Mouse (Mus musculus): ENCODE data around the gene Plxnb2.

Plxnb2 gene

DNA sequence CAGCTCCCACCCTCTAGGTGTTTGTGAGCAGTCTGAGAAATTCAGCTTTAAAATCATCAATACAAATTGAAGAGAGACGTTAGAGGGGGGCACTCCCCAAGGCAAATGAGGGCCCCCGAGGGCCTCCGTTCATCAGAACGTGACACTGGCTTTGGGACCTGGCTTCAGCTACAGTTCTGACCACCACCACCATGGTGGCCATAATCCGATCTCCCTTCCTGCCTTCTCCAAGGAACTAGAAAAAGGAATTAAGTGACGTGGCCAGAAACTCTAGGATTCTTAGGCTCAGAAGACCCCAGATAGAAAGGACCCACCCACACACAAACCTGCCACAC is 991 bp downstream of the Plxnb2 start:
- no peak for DNase-seq (ENCODE audit: low spot score)

DNA sequence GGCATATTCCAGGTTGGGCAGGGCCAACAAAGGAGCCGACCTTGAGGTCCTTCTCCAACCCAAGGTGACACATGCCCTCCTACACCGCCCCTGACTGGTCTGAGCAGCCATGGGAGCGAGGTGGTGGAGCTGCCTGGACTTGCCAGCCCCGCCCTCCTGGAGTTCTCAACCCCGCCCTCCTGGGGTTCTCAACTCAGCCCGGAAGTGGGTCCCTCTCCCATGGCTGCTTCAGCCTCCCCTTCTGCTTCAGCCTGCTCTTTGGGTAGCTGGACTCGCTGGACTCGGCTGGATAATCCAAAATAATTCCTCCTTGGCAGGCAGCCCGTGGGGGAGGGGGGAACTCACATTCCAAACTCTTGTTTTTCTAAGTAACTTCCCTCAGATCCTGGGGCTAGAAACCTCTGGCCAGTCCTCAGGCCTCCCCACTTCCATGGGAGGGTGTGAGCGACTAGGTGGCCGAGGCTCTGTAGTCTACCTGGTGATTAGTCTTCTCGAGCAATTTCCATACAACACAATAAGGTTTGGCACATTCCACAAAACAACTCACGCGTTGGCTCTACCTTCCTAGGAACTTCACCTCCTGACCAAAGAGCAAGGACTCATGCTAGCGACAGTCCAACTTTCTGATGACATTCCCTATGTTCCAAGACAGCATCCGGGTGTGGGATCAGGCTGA is 1.5 kb downstream of the Plxnb2 start:
- DNase-seq (ENCODE audit: low spot score) = peak; percentile 50

DNA sequence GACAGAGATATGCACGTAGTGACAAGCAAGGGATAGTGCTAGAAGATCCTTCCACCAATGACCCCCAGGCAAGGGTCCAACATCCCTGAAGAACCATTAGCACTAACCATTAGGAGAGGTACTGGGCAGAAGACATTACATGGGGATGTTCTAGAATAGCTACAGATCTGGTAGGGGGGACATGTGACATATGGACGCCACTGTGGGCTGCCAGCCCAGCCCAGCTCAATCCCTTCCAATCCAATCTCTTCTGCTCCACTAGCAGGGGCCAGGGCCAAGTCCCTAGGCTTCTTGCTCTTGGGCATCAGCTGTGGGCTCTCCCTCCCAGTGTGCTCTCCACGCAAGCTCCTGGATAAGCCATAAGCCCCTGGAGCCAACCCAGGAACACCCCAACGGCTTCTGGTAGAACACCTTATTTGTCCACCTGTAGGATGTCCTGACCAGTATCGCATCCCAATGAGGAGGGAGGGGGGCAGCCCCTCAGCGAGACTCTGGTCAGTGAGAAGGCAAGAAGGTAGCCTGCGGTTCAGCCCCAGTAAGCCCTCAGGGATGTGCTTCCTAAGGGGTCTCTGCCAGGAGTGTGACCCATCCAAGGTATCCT is 2.2 kb downstream of the Plxnb2 start:
- DNase-seq (ENCODE audit: low spot score) = no peak

DNA sequence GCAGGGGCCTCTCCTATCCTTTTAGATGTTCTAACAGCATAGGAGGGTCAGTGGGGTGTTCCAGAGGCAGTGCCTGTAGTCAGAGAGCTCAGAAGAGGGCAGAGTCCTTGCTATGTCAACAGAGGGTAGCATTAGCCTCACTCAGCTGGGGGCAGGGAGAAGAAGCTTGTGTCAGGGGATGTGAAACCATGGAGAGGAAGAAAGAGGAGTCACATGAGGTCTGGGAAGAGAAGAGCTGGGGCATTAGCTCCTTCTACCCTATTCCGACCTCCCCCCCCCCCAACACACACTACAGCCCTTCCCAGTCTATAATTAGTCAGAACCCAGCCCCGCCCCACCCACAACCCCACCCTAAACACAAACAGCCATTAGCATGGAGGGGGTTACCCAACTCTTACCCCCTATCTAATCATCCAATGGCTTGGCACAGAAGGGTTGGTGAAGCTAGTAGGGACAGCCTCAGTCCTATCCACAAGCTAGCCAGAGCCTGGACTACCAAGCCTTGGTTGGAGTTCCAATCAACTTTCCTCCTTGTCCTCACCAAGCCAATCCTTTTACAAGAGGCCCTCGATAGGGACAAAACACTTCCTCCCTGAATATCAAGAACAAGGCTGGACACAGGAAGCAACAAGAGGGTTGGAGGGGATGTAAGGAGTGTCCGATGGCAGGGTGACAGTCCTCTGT is 2.9 kb downstream of the Plxnb2 start:
- no peak for DNase-seq (ENCODE audit: low spot score)

DNA sequence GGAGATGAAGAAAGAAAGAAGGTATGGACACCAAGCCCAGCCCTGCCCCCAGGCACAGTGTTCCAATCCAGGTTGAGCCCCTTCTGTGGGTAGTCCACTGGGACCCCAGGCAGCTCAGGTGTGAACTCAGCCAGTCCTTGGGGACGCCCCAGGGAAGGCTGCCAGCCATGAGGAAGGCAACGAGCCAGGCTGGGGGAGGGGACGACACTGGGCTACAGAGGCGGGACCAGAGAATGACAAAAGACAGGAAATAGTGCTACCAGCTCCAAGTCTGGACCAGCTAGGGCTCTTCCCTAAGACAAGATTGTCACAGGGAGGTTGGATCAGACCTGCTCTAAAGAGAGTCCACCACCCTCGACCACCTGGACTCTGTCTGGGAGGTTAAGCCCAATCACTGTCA is 3.5 kb downstream of the Plxnb2 start:
- peak; percentile 82 for DNase-seq (ENCODE audit: low spot score)

DNA sequence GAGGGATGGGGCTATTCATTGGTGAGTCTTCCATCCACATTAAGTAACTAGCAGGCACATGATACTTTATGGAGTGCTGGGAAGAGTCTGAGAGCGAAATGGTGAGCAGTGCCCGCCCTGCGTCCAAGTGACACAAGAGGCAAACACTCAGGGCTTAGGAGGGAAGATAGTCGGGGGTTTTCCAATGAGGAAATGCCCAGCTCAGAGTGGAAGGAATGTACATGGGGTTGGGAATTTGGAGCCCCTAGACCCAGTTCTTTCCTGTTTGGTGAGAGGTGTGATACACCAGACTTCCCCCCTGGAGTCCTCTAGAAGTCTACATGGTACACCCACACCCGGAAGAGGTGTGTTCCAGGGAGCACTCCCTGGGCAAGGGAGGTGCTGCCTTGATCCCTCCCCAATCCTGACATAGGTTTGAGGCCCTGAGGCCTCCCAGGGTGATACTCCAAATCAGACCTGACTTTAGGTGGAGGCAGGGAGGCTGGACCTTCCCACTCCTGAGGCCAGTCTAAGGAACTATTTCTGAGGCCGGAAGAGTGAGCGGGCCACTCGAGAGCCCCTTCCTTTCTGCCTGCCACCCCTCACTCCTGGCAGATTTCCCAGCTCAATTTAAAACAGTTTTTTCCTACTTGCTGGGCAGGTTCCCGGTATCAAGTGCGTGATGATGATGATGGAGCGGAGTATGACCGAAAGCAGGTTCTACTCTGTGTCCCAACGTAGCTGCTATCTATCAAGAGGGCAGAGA is 5.0 kb downstream of the Plxnb2 start:
- no peak for DNase-seq (ENCODE audit: low spot score)

DNA sequence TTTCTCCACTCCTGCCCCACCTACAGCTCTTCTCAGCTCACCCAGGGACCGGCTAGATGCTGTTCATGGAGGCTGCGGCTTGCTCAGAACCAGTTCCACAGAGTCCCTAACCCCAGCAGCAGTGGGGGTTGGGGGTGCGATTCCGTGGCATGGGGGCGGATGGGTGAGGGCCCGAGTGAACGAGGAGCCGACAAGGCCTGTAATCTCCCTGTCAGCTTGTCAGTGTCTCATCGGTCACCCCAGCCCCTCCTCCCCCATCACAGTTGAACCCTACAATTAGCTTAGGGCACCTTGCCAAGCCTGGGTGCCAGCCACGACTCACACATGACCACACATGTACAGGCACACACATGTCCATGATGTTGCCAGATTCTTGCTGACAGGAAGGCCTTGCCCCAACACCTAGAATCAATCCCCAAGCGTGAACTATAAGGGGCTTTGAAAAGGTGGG is 5.7 kb downstream of the Plxnb2 start:
- DNase-seq (ENCODE audit: low spot score) = no peak

DNA sequence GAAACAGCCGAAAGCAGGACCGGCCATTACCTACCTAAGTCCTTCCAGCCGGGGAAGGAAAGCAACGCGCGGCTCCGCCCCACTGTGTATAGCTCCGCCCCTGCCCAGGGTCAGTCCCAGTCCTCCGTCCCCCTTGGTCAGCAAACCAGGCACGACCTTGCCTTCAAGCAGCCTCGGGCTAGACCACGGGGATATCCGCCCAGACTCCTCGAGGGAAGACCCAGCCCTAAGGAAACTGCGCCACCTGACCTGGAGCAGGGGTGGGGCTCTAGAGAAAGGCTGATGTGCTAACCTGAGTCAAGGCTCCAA is 6.7 kb downstream of the Plxnb2 start:
- no peak for DNase-seq (ENCODE audit: low spot score)

DNA sequence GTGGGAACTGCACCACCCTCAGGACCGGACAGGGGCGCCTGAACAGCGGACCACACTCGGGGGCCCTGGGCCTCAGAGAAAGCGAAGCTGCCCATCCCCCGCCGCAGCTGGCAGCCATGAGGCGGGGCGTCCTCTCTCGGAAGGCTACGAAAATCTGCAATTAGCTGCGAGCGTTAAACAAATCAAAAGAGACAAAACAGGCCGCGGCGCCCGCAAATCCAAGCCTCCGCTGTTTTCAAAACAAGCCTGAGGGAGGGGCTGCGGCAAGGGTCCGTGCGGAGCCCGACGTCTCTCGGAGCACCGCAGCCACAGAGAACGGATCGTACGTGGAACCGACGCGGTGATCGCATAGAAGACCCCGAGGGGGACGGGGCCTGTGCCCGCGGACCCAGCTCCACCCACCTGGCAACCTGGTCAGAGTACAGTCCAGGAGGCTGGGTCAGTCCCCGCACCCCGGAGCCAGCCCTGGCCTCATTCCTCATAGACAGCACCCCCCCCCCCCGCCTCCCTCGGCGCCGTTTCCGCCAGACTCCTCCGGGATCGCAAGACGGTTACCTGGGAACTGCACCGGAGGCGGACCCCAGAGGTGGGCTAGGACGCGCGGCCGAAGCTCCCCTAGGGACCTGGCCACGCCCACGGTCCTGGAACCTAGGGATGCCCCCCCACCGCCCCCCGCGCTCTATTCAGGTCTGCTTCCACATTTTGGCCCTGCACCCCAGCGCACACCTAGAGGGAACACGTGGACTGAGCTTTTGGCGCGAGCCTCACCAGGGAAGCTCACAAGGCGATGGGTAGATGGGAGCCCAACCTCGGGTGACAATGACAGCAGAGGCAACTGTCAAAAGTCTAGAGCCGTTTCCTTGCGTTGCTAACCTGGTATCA is 7.3 kb downstream of the Plxnb2 start:
- peak; percentile 37 for DNase-seq (ENCODE audit: low spot score)

DNA sequence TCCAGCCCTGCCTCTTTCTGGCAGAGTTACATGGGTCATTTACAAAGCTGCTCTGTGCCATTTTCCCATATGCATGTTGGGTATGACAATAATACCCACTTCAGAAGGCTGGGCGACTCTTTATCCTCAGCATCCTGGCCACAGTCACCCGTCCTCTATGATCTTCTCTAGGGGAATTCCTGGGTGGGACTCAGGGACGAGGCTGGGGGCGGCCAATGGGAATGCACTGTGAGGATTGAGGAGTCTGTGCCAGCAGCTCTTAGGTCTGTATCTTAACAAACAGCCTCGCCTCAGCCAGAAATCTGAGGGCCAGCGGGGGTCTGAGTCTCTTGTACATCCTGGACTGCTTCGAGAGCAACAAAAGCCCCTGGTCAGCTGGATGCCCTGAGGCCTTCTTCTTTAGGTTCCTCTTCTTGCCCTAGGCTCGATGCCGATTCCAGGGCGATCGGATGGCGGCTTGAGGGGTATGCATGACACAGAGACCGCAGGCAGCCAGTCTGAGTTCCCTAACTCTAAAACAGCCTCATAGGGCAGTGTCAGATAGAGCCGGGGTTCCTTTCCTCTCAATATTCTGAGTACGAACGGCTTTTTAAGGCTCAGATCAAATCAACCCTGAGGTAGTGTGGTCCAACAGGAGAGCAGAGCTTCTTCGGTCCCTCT is 8.2 kb downstream of the Plxnb2 start:
- no peak for DNase-seq (ENCODE audit: low spot score)

DNA sequence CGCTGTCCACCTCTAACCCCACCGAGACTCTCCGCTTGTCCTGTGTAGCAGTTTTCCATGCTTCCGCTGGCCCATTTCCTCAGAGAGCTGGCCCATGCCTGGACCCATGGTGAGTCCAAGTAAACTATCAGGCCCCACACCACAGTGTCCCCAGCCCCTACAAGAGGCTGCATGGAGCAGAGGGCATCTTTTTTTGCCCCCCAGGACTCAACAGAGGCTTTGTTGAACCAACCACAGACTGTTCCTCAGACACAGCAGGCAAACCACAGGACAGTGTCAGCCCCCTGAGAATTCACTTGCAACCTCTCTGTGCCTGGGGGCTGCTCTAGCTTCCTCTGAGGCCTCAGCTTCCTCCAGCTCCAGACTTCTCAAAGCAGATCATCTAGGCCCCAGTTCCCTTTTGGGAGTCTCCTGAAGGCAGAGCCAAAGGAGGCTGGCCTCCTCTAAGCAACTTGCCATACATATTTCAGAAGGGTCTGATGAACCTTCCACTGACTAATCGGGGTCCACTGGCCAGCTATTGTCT is 9.0 kb downstream of the Plxnb2 start:
- DNase-seq (ENCODE audit: low spot score) = no peak

DNA sequence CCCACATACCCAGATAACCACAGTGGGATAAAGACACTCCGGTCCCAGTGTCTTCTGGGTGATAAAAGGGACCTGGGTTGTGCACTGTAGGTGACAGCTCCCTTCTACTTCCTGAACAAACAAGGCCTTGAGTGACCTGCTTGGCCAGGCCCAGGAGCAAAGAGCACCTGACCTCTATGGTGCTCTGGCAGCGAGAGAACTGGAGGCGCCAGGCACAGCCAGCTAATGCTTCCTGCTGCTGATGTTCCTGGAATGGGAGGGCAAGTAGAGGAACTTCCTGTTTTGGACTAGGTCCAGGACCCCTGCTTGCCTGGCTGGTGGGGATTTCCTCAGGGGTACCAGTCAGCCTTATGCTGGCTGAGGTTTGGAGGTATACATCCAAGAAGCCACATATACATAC is 10.5 kb downstream of the Plxnb2 start:
- DNase-seq (ENCODE audit: low spot score) = no peak

DNA sequence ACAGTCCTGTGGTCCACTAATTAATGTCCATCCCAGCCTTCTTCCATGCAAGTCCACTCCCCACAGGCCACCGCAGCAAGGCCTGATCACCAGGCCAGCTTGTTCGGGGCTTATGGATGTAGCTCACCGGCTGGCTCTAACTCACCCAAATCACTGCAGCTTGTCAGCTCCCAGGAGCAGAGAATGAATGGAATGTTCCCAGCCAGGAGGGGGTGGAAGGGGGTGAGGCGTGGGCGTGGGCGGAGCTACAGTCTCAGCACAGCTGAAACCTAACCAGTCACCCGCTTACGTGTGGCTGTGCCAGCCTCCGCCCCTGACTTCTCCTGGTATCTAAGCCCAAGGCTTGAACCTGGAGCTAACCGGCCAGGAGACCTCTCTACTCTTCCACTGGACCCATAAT is 11.2 kb downstream of the Plxnb2 start:
- no peak for DNase-seq (ENCODE audit: low spot score)

DNA sequence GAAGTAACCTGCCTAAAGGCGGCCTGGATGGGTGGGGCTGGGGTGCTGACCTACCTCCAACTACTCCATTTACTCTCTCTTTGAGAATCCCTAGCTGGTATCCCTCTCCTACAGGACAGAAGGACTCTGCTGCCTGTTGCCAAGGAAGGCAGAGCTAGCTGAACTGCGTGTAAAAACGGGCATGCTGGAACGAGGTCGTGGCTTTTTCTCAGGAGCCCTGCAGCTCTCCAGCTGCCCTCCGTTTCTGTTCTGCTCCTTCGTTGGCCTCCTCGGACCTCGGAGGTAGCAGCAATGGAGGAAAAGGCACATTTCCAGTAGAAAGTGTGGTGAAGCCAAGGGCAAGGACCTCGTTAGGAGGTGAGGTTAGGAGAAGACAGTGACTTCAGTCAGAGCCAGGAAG is 11.7 kb downstream of the Plxnb2 start:
- no peak for DNase-seq (ENCODE audit: low spot score)

DNA sequence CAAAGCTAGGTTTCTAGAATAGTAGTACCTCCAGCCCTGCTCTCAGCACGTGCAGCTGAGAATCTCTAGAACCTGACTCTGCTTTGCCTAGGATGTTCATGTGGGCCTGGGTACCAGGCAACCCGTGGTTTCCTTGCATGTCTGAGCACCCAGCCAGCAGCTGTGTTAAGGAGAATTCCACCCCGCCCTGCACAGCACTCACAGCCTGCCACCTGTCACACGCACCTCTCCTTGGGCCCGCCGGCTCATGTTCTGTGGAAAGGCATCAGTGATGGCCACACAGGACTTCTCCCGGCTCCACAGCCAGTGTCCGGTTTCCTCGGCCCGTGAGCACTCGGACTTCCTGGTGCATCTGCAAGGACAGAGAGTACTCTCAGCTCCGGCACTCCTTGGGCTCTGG is 15.1 kb downstream of the Plxnb2 start:
- DNase-seq (ENCODE audit: low spot score) = no peak

DNA sequence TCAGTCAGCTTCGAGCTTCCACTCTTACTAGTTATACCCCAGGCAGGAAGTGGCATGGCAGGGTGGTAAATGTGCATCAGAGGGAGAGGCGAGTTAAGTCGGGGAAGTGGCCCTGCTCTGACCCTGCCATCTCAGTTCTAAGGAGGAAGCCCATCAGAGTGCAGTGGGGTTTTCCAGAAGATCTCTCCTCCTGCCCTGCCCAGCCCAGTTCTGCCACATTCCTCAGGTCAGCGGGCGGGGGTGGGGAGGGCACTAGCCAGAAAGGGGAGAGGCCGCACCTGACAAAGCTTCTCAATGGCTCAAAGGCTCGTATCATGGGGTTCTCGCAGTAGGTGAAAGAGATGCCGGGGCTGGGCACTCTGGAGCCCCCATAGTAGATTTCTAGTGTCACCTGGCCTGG is 19.2 kb downstream of the Plxnb2 start:
- no peak for DNase-seq (ENCODE audit: low spot score)

DNA sequence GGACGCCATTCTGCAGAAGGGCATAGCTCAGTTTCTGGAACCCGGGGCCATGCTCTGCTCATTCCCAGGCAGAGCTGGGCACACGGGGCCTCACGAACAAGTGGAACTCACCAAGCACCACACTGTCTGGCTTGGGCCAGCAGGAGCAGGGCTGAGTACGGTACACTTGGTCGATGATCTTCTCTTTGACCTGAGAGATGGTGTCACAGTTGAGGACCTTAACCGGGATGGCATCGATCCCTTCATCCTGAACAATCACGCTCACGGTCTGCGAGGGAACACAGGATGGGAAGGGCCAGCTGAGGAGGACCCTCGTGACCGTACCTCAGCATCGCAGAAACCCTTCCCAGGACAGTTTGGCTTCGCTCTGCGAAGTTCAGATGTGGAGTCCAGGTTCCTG is 22.1 kb downstream of the Plxnb2 start:
- DNase-seq (ENCODE audit: low spot score) = no peak

DNA sequence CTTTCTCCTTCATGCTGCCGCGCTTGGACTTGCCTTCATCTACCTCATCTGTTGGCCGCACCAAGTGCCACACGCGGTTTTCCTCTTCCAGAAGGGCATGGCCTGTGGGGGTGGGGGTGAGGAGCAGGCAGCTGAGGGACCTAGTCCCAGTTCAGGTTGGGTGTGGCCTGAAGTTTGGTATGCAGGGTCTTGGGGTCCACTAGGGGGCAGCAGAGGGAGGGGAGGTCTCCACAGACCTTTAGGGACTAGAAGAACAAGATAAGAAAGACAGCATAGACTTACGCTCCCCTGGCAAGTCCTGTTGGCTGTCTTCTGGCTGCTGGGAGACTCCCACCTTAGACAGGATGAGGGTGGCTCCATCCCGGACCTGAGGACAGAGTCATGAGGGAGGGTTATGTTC is 22.6 kb downstream of the Plxnb2 start:
- DNase-seq (ENCODE audit: low spot score) = no peak

DNA sequence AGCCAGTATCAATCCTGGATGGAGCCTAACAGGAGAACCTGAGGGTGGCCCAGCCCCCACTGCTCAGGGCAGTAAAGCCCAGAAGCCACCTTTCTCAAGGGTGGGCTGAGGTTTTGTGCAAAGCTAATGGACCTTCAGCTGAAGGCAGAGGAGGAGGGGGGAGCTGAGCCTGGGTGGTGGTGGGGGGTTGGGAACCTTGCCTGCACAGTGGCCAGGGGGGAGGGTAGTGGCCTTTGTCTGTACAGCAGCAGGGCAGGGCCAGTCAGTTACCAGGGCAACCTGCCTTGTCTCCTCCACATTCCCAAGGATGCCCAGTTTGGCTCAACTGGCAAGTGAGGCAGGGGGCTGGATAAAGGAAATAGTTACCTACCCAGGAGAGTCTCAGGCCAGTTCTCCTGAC is 28.3 kb downstream of the Plxnb2 start:
- no peak for DNase-seq (ENCODE audit: low spot score)

DNA sequence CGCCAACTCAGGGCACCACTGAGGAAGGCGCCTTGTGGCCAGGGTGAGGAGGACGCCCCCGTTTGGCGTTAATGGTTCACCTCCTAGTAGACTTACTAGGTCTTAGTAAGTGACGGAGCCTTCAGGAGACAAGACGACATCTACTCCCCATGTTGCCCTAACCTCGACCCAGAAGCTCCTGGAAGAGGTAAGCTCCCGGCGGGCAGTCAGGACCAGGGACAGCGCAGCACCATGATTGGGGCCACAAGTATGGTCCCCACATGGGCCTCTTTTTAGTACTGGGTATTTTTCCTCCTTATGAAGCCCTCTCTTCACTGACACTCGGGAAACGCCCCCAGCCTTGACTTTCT is 30.6 kb downstream of the Plxnb2 start:
- DNase-seq (ENCODE audit: low spot score) = no peak

DNA sequence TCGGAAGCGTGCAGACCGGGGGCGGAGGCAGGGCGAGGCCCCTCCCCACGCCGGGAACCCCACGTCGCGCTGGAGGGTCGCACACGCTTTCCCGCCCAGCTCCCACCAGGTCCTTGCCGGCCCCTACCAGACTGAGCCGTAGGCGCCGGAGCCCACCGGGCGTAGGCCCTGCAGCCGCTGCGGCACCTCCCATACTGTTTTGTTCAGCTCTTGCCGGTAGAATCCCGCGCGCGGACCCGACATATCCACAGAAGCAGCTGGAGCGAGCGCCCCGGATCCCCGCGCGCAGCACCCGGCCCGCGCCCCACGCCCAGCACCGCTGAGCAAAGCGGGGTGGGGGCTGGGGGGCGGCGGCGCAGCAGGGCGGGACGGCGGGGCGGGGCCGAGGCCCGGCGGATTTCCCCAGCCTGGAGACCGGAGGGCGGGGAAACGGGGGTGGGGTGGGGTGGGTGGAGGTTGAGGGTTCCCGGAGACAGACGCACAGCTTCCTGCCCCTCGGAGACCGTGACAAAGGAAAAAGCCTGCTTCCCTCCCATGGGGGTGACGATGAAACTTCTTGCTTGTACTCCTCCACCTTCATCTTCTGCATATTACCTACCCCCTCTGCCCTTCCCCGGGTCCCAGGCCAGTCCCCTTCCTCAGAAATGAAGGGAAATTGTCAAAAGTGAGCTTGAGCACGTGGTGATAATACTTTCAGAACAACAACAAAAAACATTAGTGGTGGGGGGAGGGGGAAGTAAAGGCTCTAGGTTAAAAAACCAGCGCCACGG is 31.1 kb downstream of the Plxnb2 start, which contains the start of gene Mapk11:
TSS of gene Mapk11 (minus strand) at position 358 of the 770 bp plus-strand sequence.
- no peak for DNase-seq (ENCODE audit: low spot score)
